Mouse (Mus musculus) lung, embryonic 14.5 days (tissue): ENCODE results near the gene Zfp113. TPM values are rescaled to one million over a fixed set of nuclear protein-coding genes. Genes with fewer than 3 reads are reported as not detected.

Experiments used
- ATAC-seq: fragments of 200-750 bp; cut with Nextera tagmentation; 2 replicates; pipeline ENCODE4 v1.8.0; 2017; ENCODE audit warnings: mild to moderate bottlenecking, moderate TSS enrichment, moderate library complexity; ENCODE audit not compliant: insufficient read depth
- DNase-seq: peaks from one replicate; pipeline ENCODE4 v3.0.0-alpha.2; 2015
- H3K27ac ChIP-seq: fragments of 300-500 bp; sonication (generic); 2 replicates; pipeline ENCODE4 v1.5.1; 2014; ENCODE audit warnings: low read depth, mild to moderate bottlenecking, moderate library complexity
- H3K27me3 ChIP-seq: fragments of 300-500 bp; sonication (generic); 2 replicates; pipeline ENCODE4 v1.6.1; 2014; ENCODE audit warnings: low read length, control low read depth; ENCODE audit not compliant: insufficient read depth
- H3K36me3 ChIP-seq: fragments of 300-500 bp; sonication (generic); 2 replicates; pipeline ENCODE4 v1.6.1; 2014; ENCODE audit warnings: control low read depth; ENCODE audit not compliant: insufficient read depth
- H3K4me1 ChIP-seq: fragments of 300-500 bp; sonication (generic); 2 replicates; pipeline ENCODE4 v1.6.1; 2014; ENCODE audit warnings: antibody characterized with exemption, control low read depth; ENCODE audit not compliant: insufficient read depth
- H3K4me2 ChIP-seq: fragments of 300-500 bp; sonication (generic); 2 replicates; pipeline ENCODE4 v1.6.1; 2014; ENCODE audit warnings: mild to moderate bottlenecking
- H3K4me3 ChIP-seq: fragments of 300-500 bp; sonication (generic); 2 replicates; pipeline ENCODE4 v1.5.1; 2014; ENCODE audit warnings: low read depth, low read length
- H3K9ac ChIP-seq: fragments of 300-500 bp; sonication (generic); 2 replicates; pipeline ENCODE4 v1.6.1; 2014
- H3K9me3 ChIP-seq: fragments of 300-500 bp; sonication (generic); 2 replicates; pipeline ENCODE4 v1.6.1; 2016; ENCODE audit warnings: low read depth, low read length, control low read depth
- CTCF ChIP-seq: IDR thresholded peaks from 2 replicates; pipeline ENCODE4 v1.5.1; 2016; ENCODE audit warnings: antibody characterized with exemption, low read depth
- WGBS: fragments of 180-500 bp; shearing (Covaris S2); extraction: QIAGEN DNeasy Blood & Tissue Kit; methylation state at CpG from one replicate; pipeline ENCODE4 v1.1.7; 2014; 5-methylcytosine and 5-hydroxymethylcytosine counted together
- microRNA counts: library from miRNA; unstranded; fragments of <30 nt; microRNA quantifications from one replicate; lab custom pipeline; 2016
- microRNA-seq: library from miRNA; unstranded; fragments of <30 nt; microRNA quantifications from one replicate; pipeline ENCODE4, GENCODE M21; 2016; ENCODE audit warnings: borderline number of aligned reads
- polyA plus RNA-seq: library from polyadenylated mRNA; unstranded; fragments of >200 nt; fragmentation: Nextera tagmentation; extraction: Ambion mirVana; gene quantifications from 2 replicates; pipeline ENCODE4 v1.2.1, GENCODE M21; 2014

The Zfp113 gene
- polyA plus RNA-seq, 1 experiment from 2014 or later, result 16.6 TPM

GRCm38 (mm10) chr5:138107130-138107529 lies 48.4 kb downstream of the Zfp113 start:
- ATAC-seq (no peak), DNase-seq (no peak)
- H3K4me1 ChIP-seq, result no peaks in the 10 kb centered on the region
- H3K27ac ChIP-seq, result no peak overlapping the region
- H3K27me3 ChIP-seq, result no peaks in the 10 kb centered on the region
- H3K4me3 ChIP-seq, result no peak overlapping the region
- 67% methylated on average over 3 of the region's 3 CpGs for WGBS
- H3K9me3 ChIP-seq, result no peaks in the 10 kb centered on the region
- no peak overlapping the region for H3K9ac ChIP-seq
- H3K4me2 ChIP-seq, result no peak overlapping the region
- H3K36me3 ChIP-seq, result peaks cover 33% of the 10 kb centered on the region
- TF ChIP-seq CTCF, result no peak

- no peak for DNase-seq
- Histone ChIP-seq H3K4me3 (no peak overlapping the region), H3K9ac (no peak overlapping the region), H3K9me3 (no peaks in the 10 kb centered on the region), H3K4me1 (no peaks in the 10 kb centered on the region), H3K27ac (no peak overlapping the region), H3K4me2 (no peak overlapping the region), H3K36me3 (peaks cover 54% of the 10 kb centered on the region), H3K27me3 (no peaks in the 10 kb centered on the region)
- WGBS, result 62% methylated on average over 2 of the region's 2 CpGs
- TF ChIP-seq CTCF, result no peak
- no peak for ATAC-seq
Observed at GRCm38 (mm10) chr5:138104976-138105375, 50.6 kb downstream of the Zfp113 start.

GRCm38 (mm10) chr5:138094474-138094873 lies 61.1 kb downstream of the Zfp113 start:
- no peak for TF ChIP-seq CTCF
- Histone ChIP-seq H3K9me3 (no peaks in the 10 kb centered on the region), H3K27ac (no peak overlapping the region), H3K4me3 (no peak overlapping the region), H3K27me3 (no peaks in the 10 kb centered on the region), H3K4me1 (no peaks in the 10 kb centered on the region), H3K36me3 (peaks cover 70% of the 10 kb centered on the region), H3K4me2 (no peak overlapping the region), H3K9ac (no peak overlapping the region)
- DNase-seq (no peak), ATAC-seq (no peak)
- 93% methylated on average over 6 of the region's 6 CpGs for WGBS

- no peak overlapping the region for H3K9ac ChIP-seq
- ATAC-seq, result no peak
- DNase-seq, result no peak
- no peak overlapping the region for H3K27ac ChIP-seq
- TF ChIP-seq CTCF, result no peak
- H3K4me2 ChIP-seq, result no peak overlapping the region
- H3K9me3 ChIP-seq, result no peaks in the 10 kb centered on the region
- H3K4me1 ChIP-seq, result no peaks in the 10 kb centered on the region
- 93% methylated on average over 4 of the region's 4 CpGs for WGBS
- no peaks in the 10 kb centered on the region for H3K27me3 ChIP-seq
- no peak overlapping the region for H3K4me3 ChIP-seq
- peaks cover 63% of the 10 kb centered on the region for H3K36me3 ChIP-seq
Observed at GRCm38 (mm10) chr5:138092771-138093170, 62.8 kb downstream of the Zfp113 start.

GRCm38 (mm10) chr5:138090737-138091136 lies 64.8 kb downstream of the Zfp113 start:
- 96% methylated on average over 5 of the region's 5 CpGs for WGBS
- DNase-seq (no peak), ATAC-seq (no peak)
- H3K9ac ChIP-seq, result no peak overlapping the region
- peaks cover 50% of the 10 kb centered on the region for H3K36me3 ChIP-seq
- H3K4me3 ChIP-seq, result no peak overlapping the region
- no peaks in the 10 kb centered on the region for H3K9me3 ChIP-seq
- no peak overlapping the region for H3K4me2 ChIP-seq
- no peak overlapping the region for H3K27ac ChIP-seq
- TF ChIP-seq CTCF, result no peak
- no peaks in the 10 kb centered on the region for H3K27me3 ChIP-seq
- 0 out of 2 replicates have a peak, but pooled peaks cover 3% of the 10 kb centered on the region for H3K4me1 ChIP-seq

- TF ChIP-seq CTCF, result peak; percentile 52
- no peak overlapping the region for H3K4me3 ChIP-seq
- H3K36me3 ChIP-seq, result peaks cover 45% of the 10 kb centered on the region
- H3K27ac ChIP-seq, result no peak overlapping the region
- WGBS, result 77% methylated on average over 3 of the region's 3 CpGs
- no peaks in the 10 kb centered on the region for H3K27me3 ChIP-seq
- 0 out of 2 replicates have a peak, but pooled peaks cover 3% of the 10 kb centered on the region for H3K4me1 ChIP-seq
- ATAC-seq (no peak), DNase-seq (peak; percentile 45)
- H3K4me2 ChIP-seq, result no peak overlapping the region
- H3K9ac ChIP-seq, result no peak overlapping the region
- H3K9me3 ChIP-seq, result no peaks in the 10 kb centered on the region
Observed at GRCm38 (mm10) chr5:138090271-138090670, 65.3 kb downstream of the Zfp113 start.

MicroRNAs within 50 kb of the gene (microRNA counts, 519-probe panel; counts per million panel counts)
- microRNA mmu-miR-106b (lab: Ali Mortazavi, UCI) (4,204 counts per million, percentile 87 among the panel's probes with 10 or more counts), microRNA mmu-miR-25 (lab: Ali Mortazavi, UCI) (5,126 counts per million, percentile 96 among the panel's probes with 10 or more counts), microRNA mmu-miR-93 (lab: Ali Mortazavi, UCI) (4,060 counts per million, percentile 84 among the panel's probes with 10 or more counts)

Small RNA genes lying within 50 kb of the gene (microRNA-seq; reads per million reads assigned to microRNA genes)
- gene Mir106b (10,590 reads per million, percentile 95 among the genes with 10 or more reads in this experiment), gene Mir25 (1,304 reads per million, percentile 75 among the genes with 10 or more reads in this experiment), gene Mir93 (10,616 reads per million, percentile 95 among the genes with 10 or more reads in this experiment)

Other genes starting within 250 kb of the Zfp113 start
- 0.21 and 0.28 TPM in 2 replicates for gene Cyp3a13, start 234.1 kb downstream of the Zfp113 start, polyA plus RNA-seq
- 0.18 TPM in 1 of 2 replicates, not detected in the other for gene Gjc3, start 192.6 kb downstream of the Zfp113 start, polyA plus RNA-seq
- gene Azgp1, start 174.2 kb downstream of the Zfp113 start, polyA plus RNA-seq, result not detected in 2 replicates
- not detected in 2 replicates for gene Smok3a, start 134.5 kb downstream of the Zfp113 start, polyA plus RNA-seq
- gene Smok3b, start 134.3 kb downstream of the Zfp113 start, polyA plus RNA-seq, result not detected in 2 replicates
- not detected in 2 replicates for gene Smok3c, start 102.5 kb downstream of the Zfp113 start, polyA plus RNA-seq
- gene Zkscan1, start 70.7 kb downstream of the Zfp113 start, polyA plus RNA-seq, result 24.5 and 27.2 TPM in 2 replicates
- gene Zscan21, start 38.8 kb downstream of the Zfp113 start, polyA plus RNA-seq, result 63.0 and 64.9 TPM in 2 replicates
- gene Cops6, start 5.3 kb upstream of the Zfp113 start, polyA plus RNA-seq, result 256 and 259 TPM in 2 replicates
- gene Ap4m1, start 16.3 kb upstream of the Zfp113 start, polyA plus RNA-seq, result 19.2 and 20.6 TPM in 2 replicates
- 225 and 233 TPM in 2 replicates for gene Mcm7, start 16.7 kb upstream of the Zfp113 start, polyA plus RNA-seq
- gene Taf6, start 31.7 kb upstream of the Zfp113 start, polyA plus RNA-seq, result 95.6 and 97.6 TPM in 2 replicates
- 55.5 and 59.0 TPM in 2 replicates for gene Cnpy4, start 31.7 kb upstream of the Zfp113 start, polyA plus RNA-seq
- 7.3 and 7.9 TPM in 2 replicates for gene Mblac1, start 38.6 kb upstream of the Zfp113 start, polyA plus RNA-seq
- not detected in 2 replicates for gene Nxpe5, start 70.2 kb upstream of the Zfp113 start, polyA plus RNA-seq
- 44.2 and 46.0 TPM in 2 replicates for gene Lamtor4, start 99.7 kb upstream of the Zfp113 start, polyA plus RNA-seq
- 5.5 and 6.6 TPM in 2 replicates for gene BC037034, start 108.3 kb upstream of the Zfp113 start, polyA plus RNA-seq
- gene Gal3st4, start 117.1 kb upstream of the Zfp113 start, polyA plus RNA-seq, result 0.78 and 1.6 TPM in 2 replicates
- 0.12 TPM in 1 of 2 replicates, not detected in the other for gene Gm43720, start 124.2 kb upstream of the Zfp113 start, polyA plus RNA-seq
- 4.3 and 4.7 TPM in 2 replicates for gene Gpc2, start 124.3 kb upstream of the Zfp113 start, polyA plus RNA-seq
- gene Stag3, start 124.5 kb upstream of the Zfp113 start, polyA plus RNA-seq, result 4.3 and 6.3 TPM in 2 replicates
- gene Pvrig, start 186.2 kb upstream of the Zfp113 start, polyA plus RNA-seq, result 0.17 TPM in 1 of 2 replicates, not detected in the other